Mouse (Mus musculus): ENCODE results near the gene Il1rap. TPM values are rescaled to one million over a fixed set of nuclear protein-coding genes. Genes with fewer than 3 reads are reported as not detected.

Gene Il1rap
- polyA plus RNA-seq, 1 experiment from 2014 or later = 3.5 TPM

DNA sequence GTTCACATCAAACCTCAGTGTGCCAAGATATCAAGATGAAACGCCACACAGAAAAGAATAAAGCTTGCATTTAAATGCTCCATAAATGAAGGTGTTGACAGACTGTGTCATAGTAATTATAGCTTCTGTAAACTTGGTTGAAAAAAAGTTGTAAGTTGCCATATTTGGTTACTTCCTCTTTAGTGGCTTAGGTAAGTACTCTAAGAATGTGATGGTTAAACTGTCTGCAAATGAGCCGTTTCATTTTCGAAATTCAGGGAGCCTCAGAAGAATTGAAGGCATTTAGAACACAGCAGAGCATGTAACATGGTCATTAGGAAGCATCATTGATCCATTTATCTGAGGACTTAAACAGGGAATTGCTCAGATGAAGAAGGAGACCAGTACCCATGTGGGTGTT, 146.6 kb downstream of the Il1rap start:
- H3K27ac ChIP-seq (ENCODE audit: low read depth, low read length) = no peak overlapping the region
- DNase-seq (ENCODE audit: low spot score) (no peak), ATAC-seq (replicated peaks; ENCODE audit: low FRiP score) (no peak)
- H3K9me3 ChIP-seq (ENCODE audit: control insufficient read depth, low read length) = no peaks in the 10 kb centered on the region
- no peak overlapping the region for H3K9ac ChIP-seq (ENCODE audit: low read length)
- H3K4me2 ChIP-seq (ENCODE audit: low read depth, low read length, severe bottlenecking) = no peak overlapping the region
- no peak overlapping the region for H3K4me3 ChIP-seq (ENCODE audit: low read depth, low read length)
- WGBS = 86% methylated on average over 3 of the region's 3 CpGs
- H3K4me1 ChIP-seq (replicated peaks; ENCODE audit: control insufficient read depth, insufficient read depth, low read length) = no peaks in the 10 kb centered on the region
- H3K27me3 ChIP-seq (ENCODE audit: control insufficient read depth, insufficient read depth, low read length) = no peaks in the 10 kb centered on the region
- H3K36me3 ChIP-seq (ENCODE audit: control insufficient read depth, insufficient read depth, low read length) = no peaks in the 10 kb centered on the region

DNA sequence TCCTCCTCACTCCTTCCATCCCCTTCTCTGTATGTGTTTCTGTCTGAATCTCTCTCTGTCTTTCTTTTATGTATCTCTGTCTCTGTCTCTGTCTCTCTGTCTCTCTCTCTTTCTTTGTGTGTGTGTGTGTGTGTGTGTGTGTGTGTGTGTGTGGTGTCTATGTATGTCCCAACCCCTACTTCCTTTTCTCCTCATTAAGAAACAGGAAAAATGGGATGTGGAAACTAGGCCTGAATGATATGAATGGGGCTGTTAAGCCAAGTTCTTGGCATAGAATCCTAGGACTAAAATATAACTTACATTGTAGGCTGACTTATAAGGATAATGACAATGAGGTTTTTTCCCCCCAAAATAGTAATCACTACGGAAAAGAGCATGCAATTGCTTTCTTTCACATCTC, 149.4 kb downstream of the Il1rap start:
- Histone ChIP-seq H3K4me2 (ENCODE audit: low read depth, low read length, severe bottlenecking) (no peak overlapping the region), H3K36me3 (ENCODE audit: control insufficient read depth, insufficient read depth, low read length) (no peaks in the 10 kb centered on the region), H3K9ac (ENCODE audit: low read length) (no peak overlapping the region), H3K4me1 (replicated peaks; ENCODE audit: control insufficient read depth, insufficient read depth, low read length) (no peaks in the 10 kb centered on the region), H3K27ac (ENCODE audit: low read depth, low read length) (no peak overlapping the region), H3K4me3 (ENCODE audit: low read depth, low read length) (no peak overlapping the region), H3K9me3 (ENCODE audit: control insufficient read depth, low read length) (no peaks in the 10 kb centered on the region), H3K27me3 (ENCODE audit: control insufficient read depth, insufficient read depth, low read length) (no peaks in the 10 kb centered on the region)
- no peak for ATAC-seq (replicated peaks; ENCODE audit: low FRiP score)
- DNase-seq (ENCODE audit: low spot score) = no peak
- WGBS = 82% methylated on average over 1 of the region's 1 CpGs

DNA sequence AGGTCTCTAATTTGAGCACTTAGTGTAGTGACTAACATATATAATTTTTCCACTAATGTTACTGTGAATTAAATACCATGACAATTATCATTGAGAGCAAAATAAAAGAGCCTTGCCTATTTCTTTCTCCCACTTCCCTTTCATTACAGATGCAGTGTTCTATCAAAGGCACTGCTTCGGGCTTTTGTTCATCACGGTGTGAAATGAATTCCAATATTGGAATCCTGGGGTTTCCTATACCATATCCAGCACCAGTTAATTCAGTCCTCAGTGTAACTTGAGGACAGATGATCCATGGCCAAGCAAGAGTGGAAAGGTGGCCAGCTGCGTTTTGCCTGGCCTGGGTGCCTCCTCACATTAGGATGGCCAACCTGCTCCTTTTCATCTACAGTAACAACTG, 151.1 kb downstream of the Il1rap start:
- no peaks in the 10 kb centered on the region for H3K9me3 ChIP-seq (ENCODE audit: control insufficient read depth, low read length)
- WGBS = 66% methylated on average over 3 of the region's 3 CpGs
- no peaks in the 10 kb centered on the region for H3K27me3 ChIP-seq (ENCODE audit: control insufficient read depth, insufficient read depth, low read length)
- ATAC-seq (replicated peaks; ENCODE audit: low FRiP score) (no peak), DNase-seq (ENCODE audit: low spot score) (no peak)
- H3K4me2 ChIP-seq (ENCODE audit: low read depth, low read length, severe bottlenecking) = no peak overlapping the region
- H3K27ac ChIP-seq (ENCODE audit: low read depth, low read length) = no peak overlapping the region
- H3K4me1 ChIP-seq (replicated peaks; ENCODE audit: control insufficient read depth, insufficient read depth, low read length) = no peaks in the 10 kb centered on the region
- H3K4me3 ChIP-seq (ENCODE audit: low read depth, low read length) = no peak overlapping the region
- no peak overlapping the region for H3K9ac ChIP-seq (ENCODE audit: low read length)
- H3K36me3 ChIP-seq (ENCODE audit: control insufficient read depth, insufficient read depth, low read length) = no peaks in the 10 kb centered on the region

DNA sequence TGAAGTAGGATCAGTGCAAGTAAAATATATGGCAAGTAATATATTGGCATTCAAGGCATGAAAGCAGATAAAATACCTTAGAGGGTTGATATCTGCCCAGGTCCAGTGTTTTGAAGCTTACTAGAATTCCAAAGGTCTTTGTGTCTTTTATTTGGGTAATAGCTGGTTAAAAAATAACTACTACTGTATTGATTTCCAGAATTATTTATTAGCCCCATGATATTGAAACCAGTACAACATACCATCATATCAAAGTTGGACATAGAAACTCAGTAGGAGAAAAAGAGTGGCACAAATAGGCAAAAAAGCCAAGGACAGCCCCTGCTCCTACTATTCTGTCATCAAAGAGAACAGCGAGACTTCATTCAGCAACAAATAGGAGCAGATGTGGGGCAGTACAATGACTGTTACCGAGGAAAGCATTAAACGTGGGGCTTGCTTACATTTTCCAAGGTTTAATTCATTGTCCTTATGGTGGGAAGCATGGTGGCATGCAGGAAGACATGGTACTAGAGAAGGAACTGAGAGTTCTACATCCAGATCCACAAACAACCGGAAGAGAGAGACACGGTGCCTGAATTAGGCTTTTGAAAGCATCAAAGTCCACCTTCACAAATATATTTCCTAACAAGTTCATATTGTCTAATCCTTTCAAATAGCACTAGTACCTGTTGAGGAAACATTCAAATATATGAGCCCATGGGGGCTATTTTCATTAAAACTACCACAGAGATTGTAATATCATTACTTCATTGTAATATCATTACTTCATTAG, 174.1 kb downstream of the Il1rap start:
- Histone ChIP-seq H3K36me3 (ENCODE audit: control insufficient read depth, insufficient read depth, low read length) (no peaks in the 10 kb centered on the region), H3K27me3 (ENCODE audit: control insufficient read depth, insufficient read depth, low read length) (no peaks in the 10 kb centered on the region), H3K27ac (ENCODE audit: low read depth, low read length) (no peak overlapping the region), H3K4me2 (ENCODE audit: low read depth, low read length, severe bottlenecking) (no peak overlapping the region), H3K9me3 (ENCODE audit: control insufficient read depth, low read length) (no peaks in the 10 kb centered on the region), H3K9ac (ENCODE audit: low read length) (no peak overlapping the region), H3K4me3 (ENCODE audit: low read depth, low read length) (no peak overlapping the region), H3K4me1 (replicated peaks; ENCODE audit: control insufficient read depth, insufficient read depth, low read length) (no peaks in the 10 kb centered on the region)
- no peak for DNase-seq (ENCODE audit: low spot score)
- WGBS = 93% methylated on average over 5 of the region's 5 CpGs
- no peak for ATAC-seq (replicated peaks; ENCODE audit: low FRiP score)

DNA sequence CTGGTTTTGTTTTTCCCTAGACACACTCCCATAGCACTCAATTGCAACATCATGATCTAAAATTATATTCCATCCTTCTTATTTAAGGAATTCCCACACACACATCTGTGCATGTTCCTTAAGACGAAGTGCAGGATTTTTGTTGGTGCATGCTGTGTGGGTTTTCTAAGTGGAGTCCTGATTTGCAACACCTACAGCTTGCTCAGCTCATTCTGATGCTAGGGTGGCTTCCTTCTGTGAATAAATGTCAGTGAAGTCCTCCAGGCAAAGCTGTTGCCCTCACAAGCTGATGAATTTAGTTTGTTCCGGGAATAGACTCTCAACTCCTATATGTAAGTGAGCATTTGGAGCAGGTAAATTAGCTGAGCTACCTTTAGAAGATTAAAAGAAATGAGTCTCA, 194.5 kb downstream of the Il1rap start:
- no peaks in the 10 kb centered on the region for H3K9me3 ChIP-seq (ENCODE audit: control insufficient read depth, low read length)
- DNase-seq (ENCODE audit: low spot score) = no peak
- H3K36me3 ChIP-seq (ENCODE audit: control insufficient read depth, insufficient read depth, low read length) = no peaks in the 10 kb centered on the region
- no peak overlapping the region for H3K27ac ChIP-seq (ENCODE audit: low read depth, low read length)
- ATAC-seq (replicated peaks; ENCODE audit: low FRiP score) = no peak
- no peaks in the 10 kb centered on the region for H3K4me1 ChIP-seq (replicated peaks; ENCODE audit: control insufficient read depth, insufficient read depth, low read length)
- no peaks in the 10 kb centered on the region for H3K27me3 ChIP-seq (ENCODE audit: control insufficient read depth, insufficient read depth, low read length)
- no peak overlapping the region for H3K4me2 ChIP-seq (ENCODE audit: low read depth, low read length, severe bottlenecking)
- no peak overlapping the region for H3K4me3 ChIP-seq (ENCODE audit: low read depth, low read length)
- no peak overlapping the region for H3K9ac ChIP-seq (ENCODE audit: low read length)
- 86% methylated on average over 2 of the region's 2 CpGs for WGBS

DNA sequence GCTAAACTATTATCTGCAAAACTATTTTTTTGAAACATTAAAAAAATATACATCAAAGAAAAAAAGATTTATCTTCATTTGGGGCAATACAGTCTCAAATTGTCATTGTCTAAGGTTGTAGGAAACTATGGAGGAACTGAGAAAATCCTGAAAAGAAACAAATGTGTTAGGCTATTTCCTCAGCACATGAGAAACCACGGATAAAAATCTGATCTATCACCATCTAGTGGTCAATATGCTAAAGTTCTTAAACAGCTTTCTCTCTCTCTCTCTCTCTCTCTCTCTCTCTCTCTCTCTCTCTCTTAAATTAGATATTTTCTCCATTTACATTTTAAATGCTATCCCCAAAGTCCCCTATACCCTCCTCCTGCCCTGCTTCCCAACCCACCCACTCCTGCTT, 195.6 kb downstream of the Il1rap start:
- H3K4me3 ChIP-seq (ENCODE audit: low read depth, low read length) = no peak overlapping the region
- no peaks in the 10 kb centered on the region for H3K27me3 ChIP-seq (ENCODE audit: control insufficient read depth, insufficient read depth, low read length)
- no peak for DNase-seq (ENCODE audit: low spot score)
- no peaks in the 10 kb centered on the region for H3K4me1 ChIP-seq (replicated peaks; ENCODE audit: control insufficient read depth, insufficient read depth, low read length)
- H3K9me3 ChIP-seq (ENCODE audit: control insufficient read depth, low read length) = no peaks in the 10 kb centered on the region
- no peak overlapping the region for H3K27ac ChIP-seq (ENCODE audit: low read depth, low read length)
- no peak overlapping the region for H3K9ac ChIP-seq (ENCODE audit: low read length)
- no peak for ATAC-seq (replicated peaks; ENCODE audit: low FRiP score)
- H3K36me3 ChIP-seq (ENCODE audit: control insufficient read depth, insufficient read depth, low read length) = no peaks in the 10 kb centered on the region
- WGBS = 7% methylated on average over 1 of the region's 1 CpGs
- H3K4me2 ChIP-seq (ENCODE audit: low read depth, low read length, severe bottlenecking) = no peak overlapping the region

Other genes starting within 250 kb of the Il1rap start
- 2.9 and 3.9 TPM in 2 replicates for gene Cldn1, start 209.9 kb upstream of the Il1rap start, polyA plus RNA-seq (2014; fragmentation: Nextera tagmentation; extraction: Ambion mirVana)
- not detected in 2 replicates for gene Cldn16, start 118.6 kb upstream of the Il1rap start, polyA plus RNA-seq (2014; fragmentation: Nextera tagmentation; extraction: Ambion mirVana)
- gene Tmem207, start 54.9 kb upstream of the Il1rap start, polyA plus RNA-seq (2014; fragmentation: Nextera tagmentation; extraction: Ambion mirVana) = not detected in 2 replicates

Data from forebrain, embryonic 11.5 days (tissue).